Mouse (Mus musculus) layer of hippocampus, adult 6 months (tissue): ENCODE data around the gene Cyp2c23. TPM values are rescaled to one million over a fixed set of nuclear protein-coding genes. Genes with fewer than 3 reads are reported as not detected.

Experiments used
- long read RNA-seq, 2 experiments: library from polyadenylated mRNA; unstranded; transcript quantifications; one replicate each; pipeline ENCODE4 v2.0.0; 2019 to 2020
- polyA plus RNA-seq: library from polyadenylated mRNA; unstranded; fragments of <200 nt; fragmentation: Nextera tagmentation; gene quantifications from 2 replicates; pipeline ENCODE4 v1.2.3, GENCODE M21; 2021

Gene Cyp2c23
- polyA plus RNA-seq: not detected in 2 replicates
- long read RNA-seq, experiment 1: 0 reads
- long read RNA-seq, experiment 2: 0 reads

GRCm38 (mm10) chr19:44028972-44029371 lies at the start of gene Cyp2c23:
Gene Cyp2c23 (minus strand): TSS chr19:44029208.

DNA sequence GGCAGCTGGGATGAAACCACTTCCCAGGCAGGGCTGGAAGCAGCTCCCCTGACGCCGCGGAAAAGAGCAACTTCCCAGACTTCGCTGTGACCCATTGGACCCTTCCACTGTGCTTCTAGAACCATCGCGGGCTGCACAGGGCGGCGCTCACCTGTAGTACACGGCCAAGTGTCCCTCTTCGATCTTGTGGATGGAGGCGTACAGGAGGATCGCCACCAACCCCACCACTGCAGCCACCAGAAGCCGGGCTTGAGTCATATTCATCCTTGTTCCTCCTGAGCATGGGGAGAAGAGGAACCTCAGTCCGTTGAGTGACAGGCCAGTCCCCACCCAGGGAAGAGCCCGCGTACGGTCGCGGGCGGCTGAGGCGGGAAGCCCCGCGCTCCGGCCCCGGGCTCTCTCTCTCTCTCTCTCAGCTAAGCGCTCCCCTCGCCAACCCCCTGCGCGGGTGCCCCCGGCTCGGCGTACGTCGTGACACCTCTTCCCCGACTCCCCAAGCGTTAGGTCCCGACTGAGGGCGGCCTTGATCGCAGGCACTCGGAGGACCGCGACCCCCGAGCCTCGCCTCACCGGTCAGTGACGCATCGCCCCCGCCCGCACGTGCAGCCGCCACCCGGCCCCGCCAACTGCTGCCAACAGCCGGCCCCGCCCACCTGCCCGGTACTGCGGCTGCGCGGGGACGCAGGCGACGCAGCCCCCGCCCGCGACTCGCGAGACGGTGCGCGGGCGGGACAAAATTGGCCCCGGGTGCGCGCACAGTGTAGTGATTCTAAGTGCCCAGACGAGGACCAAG lies 40.3 kb upstream of the Cyp2c23 start, which contains the start of gene Erlin1:
Gene Erlin1 (minus strand): TSS at position 665 of the 793 bp plus-strand sequence.

GRCm38 (mm10) chr19:43986069-43986794 lies 42.8 kb downstream of the Cyp2c23 start, which contains the start of gene Cpn1:
Gene Cpn1 (minus strand): TSS chr19:43986556.

Other genes with a start within 250 kb of the Cyp2c23 start
- 0.01 TPM in 1 of 2 replicates, not detected in the other for gene Abcc2, start 247.0 kb downstream of the Cyp2c23 start, polyA plus RNA-seq
- gene Dnmbp, start 89.0 kb downstream of the Cyp2c23 start, polyA plus RNA-seq: 2.1 and 2.7 TPM in 2 replicates
- gene Cpn1, start 42.7 kb downstream of the Cyp2c23 start, polyA plus RNA-seq: 0.98 and 1.9 TPM in 2 replicates
- 5.7 and 6.4 TPM in 2 replicates for gene Erlin1, start 40.6 kb upstream of the Cyp2c23 start, polyA plus RNA-seq
- gene Chuk, start 78.3 kb upstream of the Cyp2c23 start, polyA plus RNA-seq: 2.6 and 4.0 TPM in 2 replicates
- gene Cwf19l1, start 106.7 kb upstream of the Cyp2c23 start, polyA plus RNA-seq: 19.2 and 20.2 TPM in 2 replicates
- 75.2 and 77.5 TPM in 2 replicates for gene Bloc1s2, start 117.2 kb upstream of the Cyp2c23 start, polyA plus RNA-seq
- 0.11 and 0.25 TPM in 2 replicates for gene Pkd2l1, start 163.2 kb upstream of the Cyp2c23 start, polyA plus RNA-seq
- 2.6 and 3.9 TPM in 2 replicates for gene Scd3, start 174.1 kb upstream of the Cyp2c23 start, polyA plus RNA-seq